Mouse (Mus musculus) embryo, embryonic 10.5 days (tissue): ENCODE results near the gene Sox5.

Source experiments
- DNase-seq: peaks from one replicate; pipeline ENCODE4 v3.0.0-alpha.2; 2015; ENCODE audit warnings: low spot score

The Sox5 gene

DNA sequence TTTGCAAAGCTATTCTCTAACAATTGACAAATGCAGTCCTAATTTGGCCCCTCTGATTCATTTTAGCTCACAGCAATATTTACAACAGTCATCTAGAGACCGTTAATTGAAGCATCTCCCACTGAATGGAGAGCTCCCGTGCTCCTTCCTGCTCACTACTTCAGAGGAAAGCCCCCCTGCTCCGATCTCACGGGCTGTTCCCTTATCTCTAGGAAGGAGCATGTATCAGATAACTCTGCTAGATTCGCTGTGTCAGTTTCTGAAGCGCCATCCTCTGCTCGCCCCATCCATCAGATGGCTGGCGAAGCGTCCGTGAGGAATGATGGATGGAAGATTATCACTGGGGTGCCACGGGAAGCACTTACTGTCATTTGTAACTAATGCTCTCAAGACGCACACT is 926.4 kb downstream of the Sox5 start:
- DNase-seq, result peak; percentile 29

- no peak for DNase-seq
Observed at GRCm38 (mm10) chr6:143854031-143854430, 927.7 kb downstream of the Sox5 start.

DNA sequence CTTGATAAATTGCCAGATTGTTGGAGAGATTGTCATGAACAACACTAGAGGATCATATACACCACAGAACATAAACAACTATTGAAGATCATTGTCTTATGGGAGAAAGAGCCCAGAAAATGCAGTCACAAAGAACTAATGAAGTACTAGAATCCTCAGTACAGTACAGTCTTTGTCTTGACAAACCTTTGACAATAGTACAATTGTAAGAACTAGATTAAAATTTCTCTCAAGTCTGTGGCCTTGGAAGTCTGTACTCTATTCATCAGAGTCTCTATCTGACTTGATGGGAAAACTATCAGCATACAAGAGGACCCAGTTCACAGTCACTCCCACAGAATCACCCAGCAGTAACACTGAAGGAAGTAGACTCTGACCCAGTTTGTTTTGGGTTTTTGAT is 936.0 kb downstream of the Sox5 start:
- DNase-seq, result no peak

GRCm38 (mm10) chr6:143844701-143844970 is 937.1 kb downstream of the Sox5 start:
- DNase-seq, result no peak

DNA sequence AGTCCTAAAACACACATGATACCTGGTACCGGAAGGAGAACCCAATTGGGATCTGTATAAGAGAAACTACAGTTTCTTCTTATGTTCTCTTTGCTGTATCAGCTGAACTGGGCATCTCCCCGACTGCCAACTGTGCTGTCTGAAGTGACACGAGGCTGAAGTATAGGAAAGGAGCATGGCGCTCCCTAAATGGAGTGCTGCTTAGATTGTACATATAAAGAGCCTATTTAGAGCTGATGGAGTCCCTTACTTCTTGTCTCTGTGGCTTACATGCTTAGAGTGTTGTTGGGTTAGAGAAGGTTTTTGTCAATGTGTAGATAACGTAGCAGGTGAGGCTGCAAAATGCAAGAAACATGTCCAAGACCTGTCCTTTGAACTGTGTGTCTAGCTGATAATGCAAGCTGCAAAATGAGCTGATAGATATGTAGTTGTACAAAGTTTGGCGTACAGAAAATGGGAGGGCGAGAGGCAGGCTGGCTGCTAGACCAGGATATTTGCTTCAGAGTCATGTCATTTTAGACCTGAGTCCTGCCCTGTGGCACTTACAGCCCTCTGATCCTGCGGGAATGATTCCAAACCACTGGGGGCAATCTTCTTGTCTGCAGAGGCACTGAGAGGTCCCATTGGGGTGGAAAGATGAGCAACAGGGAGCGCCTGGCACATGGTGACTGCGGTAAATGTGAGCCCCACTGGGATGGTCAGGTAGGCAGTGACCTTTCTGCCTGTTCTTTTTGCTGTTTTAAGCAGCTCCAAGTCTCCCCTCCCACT is 937.7 kb downstream of the Sox5 start:
- DNase-seq, result no peak

GRCm38 (mm10) chr6:143841954-143842353 is 939.8 kb downstream of the Sox5 start:
- no peak for DNase-seq

- DNase-seq, result no peak
Observed at GRCm38 (mm10) chr6:143841109-143841638, 940.6 kb downstream of the Sox5 start.

GRCm38 (mm10) chr6:143838384-143839076 is 943.2 kb downstream of the Sox5 start:
- peak; percentile 44 for DNase-seq

DNA sequence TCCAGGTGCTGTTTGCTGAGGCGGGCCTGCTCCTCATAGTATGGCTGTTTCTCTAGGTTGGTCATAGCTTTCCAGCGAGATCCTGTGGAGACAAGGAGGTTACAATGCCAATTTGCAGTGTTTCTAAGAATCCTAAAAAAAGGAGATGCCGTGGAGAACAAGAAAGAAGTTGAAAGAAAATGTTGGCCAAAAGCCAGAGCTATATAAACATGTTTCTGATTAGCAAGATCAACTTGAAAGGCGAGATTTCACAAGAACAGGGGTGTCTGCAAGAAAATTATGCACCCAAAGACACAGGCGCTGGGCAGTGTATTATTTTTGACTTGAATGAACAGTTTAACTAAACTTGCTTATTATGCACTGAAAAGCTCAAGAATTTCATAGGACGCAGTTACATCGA is 946.4 kb downstream of the Sox5 start:
- no peak for DNase-seq

- DNase-seq, result no peak
Observed at GRCm38 (mm10) chr6:143833986-143834385, 947.8 kb downstream of the Sox5 start.

- DNase-seq, result no peak
Observed at GRCm38 (mm10) chr6:143833182-143833558, 948.6 kb downstream of the Sox5 start.

DNA sequence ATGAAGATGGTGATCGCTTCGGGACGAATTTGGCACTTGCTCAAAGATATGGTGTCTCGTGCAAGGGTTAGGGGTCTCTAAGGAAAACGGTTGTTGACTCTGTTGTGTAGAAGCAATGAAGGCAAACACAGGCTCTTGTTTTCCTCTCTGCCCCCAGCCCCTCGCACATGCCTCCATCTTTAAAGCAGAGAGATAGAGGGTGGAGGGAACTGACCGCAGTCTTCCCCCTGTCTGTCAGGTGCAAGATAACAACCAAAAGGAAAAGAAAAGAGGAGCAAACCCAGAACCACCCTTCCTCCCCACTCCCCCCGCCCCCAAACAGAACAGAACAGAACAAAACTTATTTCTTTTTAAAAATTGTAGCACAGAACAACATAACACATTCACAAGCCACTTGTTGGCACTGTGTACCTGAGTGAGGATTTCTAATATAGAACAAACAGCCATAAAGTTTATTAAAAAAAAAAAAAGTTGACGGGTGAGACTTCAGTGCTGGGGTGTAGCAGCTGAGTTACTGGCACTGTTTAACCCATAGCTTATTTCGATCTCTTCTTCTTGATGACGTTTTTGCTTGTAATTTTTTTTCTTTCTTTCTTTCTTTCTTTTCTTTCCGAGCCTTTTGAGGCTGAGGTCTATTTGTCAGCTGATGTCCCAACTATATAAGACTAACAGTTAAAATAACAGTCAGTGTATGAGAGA is 949.1 kb downstream of the Sox5 start:
- no peak for DNase-seq

DNA sequence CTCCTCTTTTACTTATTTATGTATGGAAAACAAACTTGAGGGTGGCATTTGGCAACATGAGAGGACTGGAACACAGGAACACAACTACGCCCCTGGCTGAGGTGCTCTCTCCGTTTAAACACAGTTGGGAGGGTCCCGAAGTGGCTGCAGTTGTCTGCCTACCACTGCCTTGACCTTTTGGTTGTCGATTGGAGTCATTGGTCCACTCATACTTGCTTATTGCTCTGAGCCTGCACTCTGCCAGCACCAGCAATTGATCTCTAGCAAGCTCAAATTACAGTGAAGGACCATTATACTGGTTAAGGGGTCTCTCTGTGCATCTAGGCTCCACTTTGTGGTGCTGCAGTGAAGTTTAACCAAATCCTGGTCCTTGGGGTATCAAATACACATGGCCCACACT is 950.5 kb downstream of the Sox5 start:
- DNase-seq, result no peak

GRCm38 (mm10) chr6:143830131-143830530 is 951.6 kb downstream of the Sox5 start:
- DNase-seq, result no peak

DNA sequence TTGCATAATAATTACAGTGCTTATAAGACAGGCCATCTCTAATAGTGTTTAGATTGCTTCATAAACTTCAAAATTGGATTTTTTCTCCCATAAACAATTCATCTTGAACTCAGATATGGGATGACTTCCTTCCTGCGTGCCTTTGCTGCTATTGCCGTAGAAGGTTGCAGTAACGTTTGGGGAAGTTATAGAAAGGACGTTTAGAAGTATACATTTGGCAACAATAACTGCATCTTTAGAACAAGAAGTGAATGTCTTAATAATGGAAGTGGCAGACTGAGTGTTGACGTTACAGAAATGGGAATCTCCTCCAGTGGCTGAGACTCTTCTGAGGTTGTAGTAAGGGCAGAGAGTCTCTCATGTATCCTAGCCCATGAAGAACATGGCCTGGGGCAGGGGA is 955.0 kb downstream of the Sox5 start:
- DNase-seq, result no peak

DNA sequence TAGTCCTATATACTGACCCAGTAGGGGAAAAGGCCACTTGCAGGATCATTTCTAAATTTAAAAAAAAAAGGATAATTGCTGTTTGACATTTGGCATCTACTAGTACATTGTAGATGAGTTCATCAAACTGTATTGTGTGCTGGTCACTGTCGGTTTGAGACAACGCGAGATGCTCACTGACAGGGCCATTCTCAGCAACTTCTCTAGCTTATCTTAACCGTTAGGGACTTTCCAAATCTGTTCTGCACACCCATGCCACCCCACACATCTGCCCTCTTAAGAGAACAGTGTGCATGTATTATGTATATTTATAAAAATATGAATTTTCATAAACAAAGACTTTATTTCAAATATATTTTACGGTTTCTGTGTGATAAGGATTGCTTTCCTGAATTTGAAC is 955.8 kb downstream of the Sox5 start:
- DNase-seq, result no peak

DNA sequence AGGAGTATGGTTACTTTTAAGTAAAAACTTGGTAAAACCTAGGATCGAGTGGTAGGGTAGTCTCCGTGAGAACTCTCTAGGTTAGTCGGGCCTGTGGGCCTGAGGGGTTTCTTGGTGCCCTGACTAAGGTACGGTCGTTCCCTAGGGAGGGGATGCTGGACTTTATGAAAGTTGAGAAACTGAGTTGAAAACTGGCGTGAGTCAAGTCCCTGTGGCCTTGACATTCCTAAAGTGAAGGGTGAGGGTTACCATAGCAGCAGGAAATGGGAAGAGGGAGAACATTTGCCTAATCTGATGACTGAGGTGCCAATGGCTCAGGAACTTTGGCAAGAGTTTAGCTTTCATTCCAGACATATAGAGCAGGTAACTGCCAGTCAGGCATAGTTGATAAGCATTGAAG is 956.7 kb downstream of the Sox5 start:
- DNase-seq, result no peak

DNA sequence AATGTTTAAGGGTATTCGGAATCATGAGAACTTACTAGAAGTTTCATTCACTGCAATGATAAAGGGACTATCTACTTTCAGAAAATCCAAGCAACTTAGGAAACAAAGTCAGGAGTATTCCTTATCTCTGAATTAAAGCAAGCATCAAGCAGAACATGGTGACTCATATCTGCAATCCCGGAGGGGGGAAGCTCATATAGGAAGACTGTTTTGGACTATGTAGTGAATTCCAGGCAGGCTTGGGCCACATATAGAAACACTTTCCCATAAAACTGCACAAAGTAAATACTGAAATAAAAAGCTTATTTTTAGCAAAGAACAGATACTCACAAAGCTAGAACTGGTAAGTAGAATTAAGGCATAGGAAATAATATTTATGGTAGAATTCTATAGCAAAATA is 993.3 kb downstream of the Sox5 start:
- no peak for DNase-seq

DNA sequence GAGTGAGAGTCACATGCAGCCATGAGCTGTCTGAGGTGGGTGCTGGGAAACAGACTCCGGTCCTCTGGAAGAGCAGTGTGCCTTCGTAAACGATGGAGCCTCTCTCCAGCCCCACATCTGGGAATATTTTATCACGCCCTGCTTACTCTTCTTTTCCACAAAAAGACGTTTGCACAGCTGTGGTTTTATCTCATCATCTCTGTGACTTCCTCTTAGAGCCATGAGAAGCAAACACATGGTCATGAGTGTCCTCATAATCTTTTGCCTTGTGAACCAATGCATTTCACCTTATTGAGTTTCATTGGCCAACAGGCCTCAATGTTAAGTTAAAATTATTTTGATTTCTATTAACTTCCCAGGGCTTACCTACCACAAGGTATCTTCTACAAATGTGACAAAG is 994.4 kb downstream of the Sox5 start:
- DNase-seq, result no peak

GRCm38 (mm10) chr6:143785685-143786084 is 996.1 kb downstream of the Sox5 start:
- no peak for DNase-seq
